Mouse (Mus musculus) adrenal gland, adult (tissue): ENCODE data around the gene Phyhd1.
A peak's percentile ranks its signal among the peaks of the same experiment; 100 is the strongest.

Experiments
- DNase-seq, 2 experiments: peaks; one replicate each; pipeline ENCODE4 v3.0.0; 2022 to 2023; ENCODE audit warnings: low spot score in 1 of 2; ENCODE audit not compliant: inconsistent age in 2 of 2

The Phyhd1 gene

GRCm38 (mm10) chr2:30255631-30256395, 10.2 kb upstream of the Phyhd1 start:
- DNase-seq: peak in 1 of 2 experiments; percentile 31

GRCm38 (mm10) chr2:30256616-30257350, 9.2 kb upstream of the Phyhd1 start:
- DNase-seq: peak in 1 of 2 experiments; percentile 27

GRCm38 (mm10) chr2:30257699-30258460, 8.1 kb upstream of the Phyhd1 start:
- peak in 1 of 2 experiments; percentile 36 for DNase-seq

GRCm38 (mm10) chr2:30258600-30258999, 7.4 kb upstream of the Phyhd1 start:
- DNase-seq: peak; percentile 61 to 73

GRCm38 (mm10) chr2:30259131-30260064, 6.6 kb upstream of the Phyhd1 start:
- peak in 1 of 2 experiments; percentile 39 for DNase-seq

- DNase-seq: peak in 1 of 2 experiments; percentile 41
Measured at GRCm38 (mm10) chr2:30261064-30261736, 4.8 kb upstream of the Phyhd1 start.

- peak in 1 of 2 experiments; percentile 42 for DNase-seq
Measured at GRCm38 (mm10) chr2:30261921-30262839, 3.8 kb upstream of the Phyhd1 start.

GRCm38 (mm10) chr2:30262840-30263441, 3.1 kb upstream of the Phyhd1 start:
- peak; percentile 65 to 88 for DNase-seq

GRCm38 (mm10) chr2:30263811-30264210, 2.2 kb upstream of the Phyhd1 start:
- DNase-seq: peak in 1 of 2 experiments; percentile 42

GRCm38 (mm10) chr2:30264671-30265519, 1.1 kb upstream of the Phyhd1 start:
- peak in 1 of 2 experiments; percentile 54 for DNase-seq

GRCm38 (mm10) chr2:30266392-30266941, 464 bp downstream of the Phyhd1 start:
- DNase-seq: peak; percentile 81 to 89

GRCm38 (mm10) chr2:30267466-30267865, 1.5 kb downstream of the Phyhd1 start:
- peak in 1 of 2 experiments; percentile 26 for DNase-seq

GRCm38 (mm10) chr2:30268371-30268770, 2.4 kb downstream of the Phyhd1 start:
- DNase-seq: peak in 1 of 2 experiments; percentile 70

GRCm38 (mm10) chr2:30269241-30269990, 3.4 kb downstream of the Phyhd1 start:
- peak in 1 of 2 experiments; percentile 43 for DNase-seq

GRCm38 (mm10) chr2:30270134-30270533, 4.1 kb downstream of the Phyhd1 start:
- DNase-seq: peak; percentile 83 to 93

GRCm38 (mm10) chr2:30280743-30281142, 14.7 kb downstream of the Phyhd1 start, which contains the start of gene Gm28038:
Gene Gm28038 (plus strand): TSS chr2:30281043.
- DNase-seq: peak in 1 of 2 experiments; percentile 22
